Mouse (Mus musculus) lung, embryonic 14.5 days (tissue): Measurements from ENCODE around the gene Adrm1. TPM values are rescaled to one million over a fixed set of nuclear protein-coding genes. Genes with fewer than 3 reads are reported as not detected.

Experiments
- ATAC-seq: fragments of 200-750 bp; cut with Nextera tagmentation; 2 replicates; pipeline ENCODE4 v1.8.0; 2017; ENCODE audit warnings: mild to moderate bottlenecking, moderate TSS enrichment, moderate library complexity; ENCODE audit not compliant: insufficient read depth
- DNase-seq: peaks from one replicate; pipeline ENCODE4 v3.0.0-alpha.2; 2015
- H3K27ac ChIP-seq: fragments of 300-500 bp; sonication (generic); 2 replicates; pipeline ENCODE4 v1.5.1; 2014; ENCODE audit warnings: low read depth, mild to moderate bottlenecking, moderate library complexity
- H3K27me3 ChIP-seq: fragments of 300-500 bp; sonication (generic); 2 replicates; pipeline ENCODE4 v1.6.1; 2014; ENCODE audit warnings: low read length, control low read depth; ENCODE audit not compliant: insufficient read depth
- H3K36me3 ChIP-seq: fragments of 300-500 bp; sonication (generic); 2 replicates; pipeline ENCODE4 v1.6.1; 2014; ENCODE audit warnings: control low read depth; ENCODE audit not compliant: insufficient read depth
- H3K4me1 ChIP-seq: fragments of 300-500 bp; sonication (generic); 2 replicates; pipeline ENCODE4 v1.6.1; 2014; ENCODE audit warnings: antibody characterized with exemption, control low read depth; ENCODE audit not compliant: insufficient read depth
- H3K4me2 ChIP-seq: fragments of 300-500 bp; sonication (generic); 2 replicates; pipeline ENCODE4 v1.6.1; 2014; ENCODE audit warnings: mild to moderate bottlenecking
- H3K4me3 ChIP-seq: fragments of 300-500 bp; sonication (generic); 2 replicates; pipeline ENCODE4 v1.5.1; 2014; ENCODE audit warnings: low read depth, low read length
- H3K9ac ChIP-seq: fragments of 300-500 bp; sonication (generic); 2 replicates; pipeline ENCODE4 v1.6.1; 2014
- H3K9me3 ChIP-seq: fragments of 300-500 bp; sonication (generic); 2 replicates; pipeline ENCODE4 v1.6.1; 2016; ENCODE audit warnings: low read depth, low read length, control low read depth
- CTCF ChIP-seq: IDR thresholded peaks from 2 replicates; pipeline ENCODE4 v1.5.1; 2016; ENCODE audit warnings: antibody characterized with exemption, low read depth
- WGBS: fragments of 180-500 bp; shearing (Covaris S2); extraction: QIAGEN DNeasy Blood & Tissue Kit; methylation state at CpG from one replicate; pipeline ENCODE4 v1.1.7; 2014; 5-methylcytosine and 5-hydroxymethylcytosine counted together
- polyA plus RNA-seq: library from polyadenylated mRNA; unstranded; fragments of >200 nt; fragmentation: Nextera tagmentation; extraction: Ambion mirVana; gene quantifications from 2 replicates; pipeline ENCODE4 v1.2.1, GENCODE M21; 2014

The Adrm1 gene
- polyA plus RNA-seq, 1 experiment from 2014 or later: 163 TPM

- Histone ChIP-seq H3K27ac (no peak overlapping the region), H3K4me1 (no peaks in the 10 kb centered on the region; the same call in 1 of the 2 replicates), H3K27me3 (no peaks in the 10 kb centered on the region), H3K36me3 (peaks cover 65% of the 10 kb centered on the region), H3K9ac (no peak overlapping the region), H3K9me3 (no peaks in the 10 kb centered on the region), H3K4me3 (no peak overlapping the region), H3K4me2 (no peak overlapping the region)
- 89% methylated on average over 10 of the region's 10 CpGs for WGBS
- no peak for TF ChIP-seq CTCF
- no peak for ATAC-seq
- DNase-seq: no peak
Observed at GRCm38 (mm10) chr2:180198782-180199181, 27.5 kb downstream of the Adrm1 start.

- 36% methylated on average over 11 of the region's 11 CpGs for WGBS
- peak; percentile 13; the same call in 1 of the 2 replicates for ATAC-seq
- Histone ChIP-seq H3K9ac (no peak overlapping the region), H3K4me2 (no peak overlapping the region), H3K9me3 (no peaks in the 10 kb centered on the region), H3K27ac (no peak overlapping the region), H3K27me3 (no peaks in the 10 kb centered on the region), H3K36me3 (peaks cover 62% of the 10 kb centered on the region), H3K4me1 (no peaks in the 10 kb centered on the region; the same call in 1 of the 2 replicates), H3K4me3 (no peak overlapping the region)
- DNase-seq: peak; percentile 56
- TF ChIP-seq CTCF: no peak
Observed at GRCm38 (mm10) chr2:180200681-180201080, 29.4 kb downstream of the Adrm1 start.

GRCm38 (mm10) chr2:180201303-180201702 is 30.0 kb downstream of the Adrm1 start:
- Histone ChIP-seq H3K36me3 (peaks cover 59% of the 10 kb centered on the region), H3K4me2 (no peak overlapping the region), H3K4me3 (no peak overlapping the region), H3K27ac (no peak overlapping the region), H3K9me3 (no peaks in the 10 kb centered on the region), H3K9ac (no peak overlapping the region), H3K4me1 (no peaks in the 10 kb centered on the region; the same call in 1 of the 2 replicates), H3K27me3 (no peaks in the 10 kb centered on the region)
- no peak for DNase-seq
- 68% methylated on average over 9 of the region's 9 CpGs for WGBS
- no peak for TF ChIP-seq CTCF
- ATAC-seq: no peak

GRCm38 (mm10) chr2:180202263-180202662 is 31.0 kb downstream of the Adrm1 start:
- H3K27ac ChIP-seq: no peak overlapping the region
- ATAC-seq (no peak), DNase-seq (no peak)
- H3K9ac ChIP-seq: no peak overlapping the region
- peaks cover 61% of the 10 kb centered on the region for H3K36me3 ChIP-seq
- no peaks in the 10 kb centered on the region for H3K27me3 ChIP-seq
- H3K4me1 ChIP-seq: no peaks in the 10 kb centered on the region; the same call in 1 of the 2 replicates
- TF ChIP-seq CTCF: no peak
- 84% methylated on average over 14 of the region's 14 CpGs for WGBS
- H3K9me3 ChIP-seq: no peaks in the 10 kb centered on the region
- H3K4me2 ChIP-seq: no peak overlapping the region
- no peak overlapping the region for H3K4me3 ChIP-seq

GRCm38 (mm10) chr2:180202805-180203204 is 31.5 kb downstream of the Adrm1 start:
- ATAC-seq: peak; percentile 60
- no peak overlapping the region for H3K9ac ChIP-seq
- peaks cover 56% of the 10 kb centered on the region for H3K36me3 ChIP-seq
- 41% methylated on average over 10 of the region's 10 CpGs for WGBS
- H3K4me1 ChIP-seq: no peaks in the 10 kb centered on the region; the same call in 1 of the 2 replicates
- no peaks in the 10 kb centered on the region for H3K9me3 ChIP-seq
- H3K4me3 ChIP-seq: no peak overlapping the region
- no peaks in the 10 kb centered on the region for H3K27me3 ChIP-seq
- H3K27ac ChIP-seq: no peak overlapping the region
- no peak overlapping the region for H3K4me2 ChIP-seq
- no peak for TF ChIP-seq CTCF
- peak; percentile 81 for DNase-seq

GRCm38 (mm10) chr2:180204501-180204900 is 33.2 kb downstream of the Adrm1 start:
- Histone ChIP-seq H3K9me3 (no peaks in the 10 kb centered on the region), H3K4me2 (no peak overlapping the region), H3K27ac (no peak overlapping the region), H3K4me1 (no peaks in the 10 kb centered on the region; the same call in 1 of the 2 replicates), H3K27me3 (no peaks in the 10 kb centered on the region), H3K36me3 (peaks cover 43% of the 10 kb centered on the region), H3K4me3 (no peak overlapping the region), H3K9ac (no peak overlapping the region)
- ATAC-seq (no peak), DNase-seq (no peak)
- WGBS: 83% methylated on average over 9 of the region's 9 CpGs
- no peak for TF ChIP-seq CTCF

GRCm38 (mm10) chr2:180205083-180205955 is 34.0 kb downstream of the Adrm1 start:
- TF ChIP-seq CTCF: no peak
- H3K9ac ChIP-seq: no peak overlapping the region
- H3K4me1 ChIP-seq: no peaks in the 10 kb centered on the region; the same call in 1 of the 2 replicates
- 72% methylated on average over 12 of the region's 12 CpGs for WGBS
- no peaks in the 10 kb centered on the region for H3K9me3 ChIP-seq
- ATAC-seq (no peak), DNase-seq (no peak)
- H3K36me3 ChIP-seq: peaks cover 43% of the 10 kb centered on the region
- no peaks in the 10 kb centered on the region for H3K27me3 ChIP-seq
- no peak overlapping the region for H3K27ac ChIP-seq
- H3K4me2 ChIP-seq: no peak overlapping the region
- no peak overlapping the region for H3K4me3 ChIP-seq
